Mouse (Mus musculus) olfactory bulb, adult 2 months (tissue): ENCODE measurements around the gene Nectin2. TPM values are rescaled to one million over a fixed set of nuclear protein-coding genes. Genes with fewer than 3 reads are reported as not detected.

ENCODE experiments used
- H3K27ac ChIP-seq: fragments of 200-500 bp; 2 replicates; pipeline ENCODE4 v1.5.1; 2012; ENCODE audit warnings: low read depth, low read length; ENCODE audit not compliant: insufficient read depth
- H3K4me1 ChIP-seq: fragments of 200-500 bp; 2 replicates; pipeline ENCODE4 v1.6.1; 2012; ENCODE audit warnings: low read length; ENCODE audit not compliant: control insufficient read depth, insufficient read depth
- H3K4me3 ChIP-seq: fragments of 200-500 bp; 2 replicates; pipeline ENCODE4 v1.5.1; 2012; ENCODE audit warnings: mild to moderate bottlenecking, low read depth, low read length, moderate library complexity; ENCODE audit not compliant: insufficient read depth
- CTCF ChIP-seq: fragments of 200-500 bp; IDR thresholded peaks from 2 replicates; pipeline ENCODE4 v1.5.1; 2012; ENCODE audit warnings: low read depth, mild to moderate bottlenecking, low read length, moderate library complexity; ENCODE audit not compliant: insufficient read depth
- POLR2A ChIP-seq: fragments of 200-500 bp; IDR thresholded peaks from 2 replicates; pipeline ENCODE4 v1.6.1; 2012; ENCODE audit warnings: mild to moderate bottlenecking, low read depth, low read length, moderate library complexity; ENCODE audit not compliant: insufficient read depth
- WGBS: fragments of 180-500 bp; shearing (Covaris S2); methylation state at CpG from one replicate; pipeline ENCODE4 v1.1.7; 2018; 5-methylcytosine and 5-hydroxymethylcytosine counted together
- polyA plus RNA-seq: library from polyadenylated mRNA; stranded (reverse); fragments of >200 nt; gene quantifications from 2 replicates; pipeline ENCODE4 v1.2.4, GENCODE M21; 2012; ENCODE audit warnings: low replicate concordance; ENCODE audit not compliant: missing spikeins, insufficient read depth, insufficient read length

Gene Nectin2
- polyA plus RNA-seq, 1 experiment: not detected

GRCm38 (mm10) chr7:19673083-19673699 is 77.1 kb downstream of the Nectin2 start:
- TF ChIP-seq CTCF (no peak), POLR2A (no peak)
- Histone ChIP-seq H3K4me3 (no peak overlapping the region), H3K4me1 (peaks cover 8% of the 10 kb centered on the region), H3K27ac (no peak overlapping the region)
- 64% methylated on average over 14 of the region's 14 CpGs for WGBS

DNA sequence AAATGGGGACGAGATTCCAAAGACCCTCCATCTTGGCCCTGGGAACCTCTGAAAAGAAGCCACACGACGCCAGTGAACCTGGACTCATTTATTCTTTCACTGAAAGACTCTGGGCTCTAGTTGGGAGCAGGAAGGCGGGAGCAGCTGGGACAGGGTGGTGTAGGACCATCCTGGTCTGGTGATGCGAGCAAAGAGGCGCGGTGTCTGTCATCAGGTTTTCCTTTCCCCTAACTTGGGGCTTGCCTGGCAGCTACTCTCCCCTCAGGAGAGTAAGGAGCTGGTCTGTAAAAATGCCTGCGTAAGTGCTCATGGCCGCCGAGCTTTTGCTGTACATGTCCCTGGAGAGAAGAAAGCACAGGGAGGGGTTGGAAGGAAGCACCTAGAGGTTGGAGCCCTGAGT is 78.8 kb downstream of the Nectin2 start:
- H3K4me1 ChIP-seq: peaks cover 8% of the 10 kb centered on the region
- WGBS: 73% methylated on average over 10 of the region's 10 CpGs
- TF ChIP-seq POLR2A (no peak), CTCF (no peak)
- H3K27ac ChIP-seq: no peak overlapping the region
- H3K4me3 ChIP-seq: no peak overlapping the region

DNA sequence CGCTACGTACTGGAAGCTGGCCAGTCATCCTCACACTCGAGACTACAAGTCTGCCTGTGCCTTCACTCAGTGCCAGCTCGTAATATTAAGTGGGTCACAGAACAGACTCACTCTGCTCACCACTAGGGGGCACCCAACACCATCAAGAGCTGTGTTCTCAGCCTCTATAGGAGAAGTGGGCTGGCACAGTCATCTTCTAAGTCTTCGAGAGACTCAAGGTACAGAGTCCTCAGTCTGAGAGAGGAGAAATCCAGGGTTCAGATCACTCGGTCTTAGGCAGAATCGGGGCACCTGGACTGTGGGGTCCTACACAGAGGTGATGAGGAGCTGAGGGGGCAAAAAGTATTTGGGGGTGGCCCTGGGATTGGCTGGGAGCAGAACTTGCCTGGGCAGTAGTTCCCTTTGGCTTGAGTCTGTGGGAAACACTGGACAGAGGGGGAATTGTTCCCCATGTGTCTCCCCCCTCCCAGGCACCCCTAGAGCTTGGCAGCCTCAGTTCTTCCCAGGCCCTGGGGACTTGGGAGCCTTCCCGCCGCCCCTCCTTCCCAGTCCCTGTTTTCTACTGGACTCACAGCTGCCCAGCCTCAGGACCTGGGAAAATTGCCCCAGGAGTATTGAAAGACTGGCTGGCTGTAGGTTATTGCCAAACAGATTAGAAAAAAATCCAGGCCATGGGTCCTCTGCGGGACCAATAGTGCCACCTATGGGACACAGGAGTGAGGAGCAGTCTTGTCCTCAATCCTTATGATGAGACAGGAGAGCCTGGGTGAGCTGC is 81.1 kb downstream of the Nectin2 start:
- peaks cover 10% of the 10 kb centered on the region for H3K4me1 ChIP-seq
- no peak for TF ChIP-seq POLR2A
- peak; percentile 15 for TF ChIP-seq CTCF
- peak overlapping the region; percentile 27; the same call in 1 of the 2 replicates for H3K27ac ChIP-seq
- no peak overlapping the region for H3K4me3 ChIP-seq
- WGBS: 2% methylated on average over 10 of the region's 10 CpGs

GRCm38 (mm10) chr7:19667434-19667833 is 82.8 kb downstream of the Nectin2 start:
- no peak overlapping the region for H3K27ac ChIP-seq
- peaks cover 18% of the 10 kb centered on the region for H3K4me1 ChIP-seq
- no peak overlapping the region for H3K4me3 ChIP-seq
- no peak for TF ChIP-seq POLR2A
- TF ChIP-seq CTCF: no peak
- WGBS: 66% methylated on average over 2 of the region's 2 CpGs

- Histone ChIP-seq H3K4me1 (peaks cover 19% of the 10 kb centered on the region), H3K4me3 (no peak overlapping the region), H3K27ac (no peak overlapping the region)
- no peak for TF ChIP-seq POLR2A
- no peak for TF ChIP-seq CTCF
- 42% methylated on average over 3 of the region's 3 CpGs for WGBS
Measured at GRCm38 (mm10) chr7:19666750-19667149, 83.5 kb downstream of the Nectin2 start.

Other genes with a start within 250 kb of the Nectin2 start
- not detected in 2 replicates for gene Bloc1s3, start 242.1 kb downstream of the Nectin2 start, polyA plus RNA-seq
- not detected in 2 replicates for gene Trappc6a, start 242.1 kb downstream of the Nectin2 start, polyA plus RNA-seq
- gene Nkpd1, start 232.6 kb downstream of the Nectin2 start, polyA plus RNA-seq: not detected in 2 replicates
- not detected in 2 replicates for gene Ppp1r37, start 187.4 kb downstream of the Nectin2 start, polyA plus RNA-seq
- not detected in 2 replicates for gene Zfp296, start 173.2 kb downstream of the Nectin2 start, polyA plus RNA-seq
- gene Gemin7, start 172.9 kb downstream of the Nectin2 start, polyA plus RNA-seq: not detected in 2 replicates
- gene Clasrp, start 146.0 kb downstream of the Nectin2 start, polyA plus RNA-seq: not detected in 2 replicates
- gene Relb, start 121.0 kb downstream of the Nectin2 start, polyA plus RNA-seq: not detected in 2 replicates
- gene Clptm1, start 85.5 kb downstream of the Nectin2 start, polyA plus RNA-seq: not detected in 2 replicates
- not detected in 2 replicates for gene Apoc2, start 72.5 kb downstream of the Nectin2 start, polyA plus RNA-seq
- not detected in 2 replicates for gene Gm44805, start 69.1 kb downstream of the Nectin2 start, polyA plus RNA-seq
- not detected in 2 replicates for gene Apoc4, start 69.0 kb downstream of the Nectin2 start, polyA plus RNA-seq
- not detected in 2 replicates for gene Apoc1, start 57.8 kb downstream of the Nectin2 start, polyA plus RNA-seq
- 1,139 and 1,603 TPM in 2 replicates for gene Apoe, start 51.3 kb downstream of the Nectin2 start, polyA plus RNA-seq
- not detected in 2 replicates for gene Tomm40, start 35.0 kb downstream of the Nectin2 start, polyA plus RNA-seq
- not detected in 2 replicates for gene Bcam, start 20.5 kb upstream of the Nectin2 start, polyA plus RNA-seq
- gene Cblc, start 46.3 kb upstream of the Nectin2 start, polyA plus RNA-seq: not detected in 2 replicates
- gene Bcl3, start 72.3 kb upstream of the Nectin2 start, polyA plus RNA-seq: not detected in 2 replicates
- not detected in 2 replicates for gene Gm19345, start 101.5 kb upstream of the Nectin2 start, polyA plus RNA-seq
- gene Ceacam16, start 110.8 kb upstream of the Nectin2 start, polyA plus RNA-seq: not detected in 2 replicates
- gene Ceacam19, start 137.5 kb upstream of the Nectin2 start, polyA plus RNA-seq: not detected in 2 replicates
- not detected in 2 replicates for gene Pvr, start 170.7 kb upstream of the Nectin2 start, polyA plus RNA-seq
- gene Igsf23, start 200.3 kb upstream of the Nectin2 start, polyA plus RNA-seq: not detected in 2 replicates
- not detected in 2 replicates for gene Ceacam20, start 214.9 kb upstream of the Nectin2 start, polyA plus RNA-seq
- not detected in 2 replicates for gene Nlrp9b, start 241.0 kb upstream of the Nectin2 start, polyA plus RNA-seq